Mouse (Mus musculus) liver, adult 2 months (tissue): ENCODE measurements around the gene Ajuba.

ENCODE experiments used
- CTCF ChIP-seq: fragments of 200-500 bp; IDR thresholded peaks from 2 replicates; pipeline ENCODE4 v1.5.1; 2011; ENCODE audit warnings: low read depth, low read length, control low read depth
- POLR2A ChIP-seq: fragments of 200-500 bp; IDR thresholded peaks from 2 replicates; pipeline ENCODE4 v1.6.1; 2011; ENCODE audit warnings: low read length, control low read depth; ENCODE audit not compliant: insufficient read depth; ENCODE audit errors: extremely low read depth

DNA sequence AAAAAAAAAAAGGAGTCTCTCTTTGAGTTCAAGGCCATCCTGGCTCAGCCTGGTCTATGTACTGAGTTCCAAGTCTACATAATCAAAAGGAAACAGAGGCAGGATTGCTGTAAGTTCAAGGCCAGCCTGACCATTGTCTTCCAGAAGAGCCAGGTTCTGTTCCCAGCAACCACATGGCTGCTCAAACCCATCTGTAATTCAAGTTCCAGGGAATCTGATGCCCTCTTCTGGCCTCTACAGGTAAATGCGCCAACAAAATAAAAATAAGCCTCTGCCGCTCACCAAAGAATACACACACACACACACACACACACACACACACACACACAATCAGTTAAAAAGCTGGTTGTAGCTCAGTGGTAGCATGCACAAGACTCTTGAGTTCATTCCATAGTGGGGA is 38.8 kb downstream of the Ajuba start:
- TF ChIP-seq CTCF, result no peak
- no peak for TF ChIP-seq POLR2A
